In genomic region chr11:5184250-5184649, GRCm38 (mm10) we compare ENCODE assay signal across 10 mouse cellular contexts. TPM values are rescaled to one million over a fixed set of nuclear protein-coding genes. Genes with fewer than 3 reads are reported as not detected.
A peak's percentile ranks its signal among the peaks of the same experiment; 100 is the strongest.
DNase-seq lines count a peak whose midpoint lies in the region; ATAC-seq and TF ChIP-seq lines count a peak whose summit lies in the region.
"Had no signal": no experiment of that assay in that cellular context is flagged by ENCODE, and none has a peak within 500 bp of the region (broad histone marks: within the 10 kb centered on the region; RNA-seq: fewer than 3 reads in every experiment).

No protein-coding gene starts in this region.

- peak; percentile 28; the same call in 1 of the 2 replicates for ATAC-seq in kidney, embryonic 14.5 days (ENCODE audit: low FRiP score, low TSS enrichment)
- peak; percentile 54 for ATAC-seq in forebrain, embryonic 14.5 days
- ATAC-seq in limb, embryonic 13.5 days (ENCODE audit: low FRiP score, low read depth) = peak; percentile 72
- no peak for ATAC-seq in cerebellum, adult (ENCODE audit: insufficient number of reproducible peaks, low FRiP score, low TSS enrichment)

- no peak for DNase-seq in kidney, postnatal 25 days
- no peak for DNase-seq in ES-E14 (ENCODE audit: low read depth, low spot score)
- no peak for DNase-seq in forebrain, embryonic 14.5 days (ENCODE audit: low spot score)
- DNase-seq in spleen, postnatal 14 days (ENCODE audit: low spot score in 2 of 2) = no peak
- no peak for DNase-seq in cerebellum, adult 9-11 months
- DNase-seq: spleen, adult 18-20 months had no signal

- in situ Hi-C loops in ES-E14 (cut with MboI; ENCODE audit: low sequenced_read_pairs in 2 of 2, unreplicated experiment in 2 of 2) = no loop called here

- H3K27me3 ChIP-seq in kidney, embryonic 14.5 days (ENCODE audit: control insufficient read depth, insufficient read depth, low read length) = no peaks in the 10 kb centered on the region
- H3K27me3 ChIP-seq in forebrain, embryonic 14.5 days (replicated peaks; ENCODE audit: control insufficient read depth, insufficient read depth, low read length) = no peaks in the 10 kb centered on the region
- H3K27me3 ChIP-seq in limb, embryonic 13.5 days = no peaks in the 10 kb centered on the region
- H3K27me3 ChIP-seq: heart, embryonic 12.5 days had no signal

- WGBS in kidney, embryonic 14.5 days = 31% methylated on average over 9 of the region's 9 CpGs
- 19% methylated on average over 9 of the region's 9 CpGs for WGBS in forebrain, embryonic 14.5 days
- WGBS in limb, embryonic 13.5 days = 14% methylated on average over 9 of the region's 9 CpGs

- H3K4me2 ChIP-seq in kidney, embryonic 14.5 days (replicated peaks; ENCODE audit: low read depth, low read length) = no peak overlapping the region
- H3K4me2 ChIP-seq in forebrain, embryonic 14.5 days (ENCODE audit: low read length) = no peak overlapping the region
- H3K4me2 ChIP-seq in limb, embryonic 13.5 days (replicated peaks) = peak overlapping the region; percentile 41
- H3K4me2 ChIP-seq: heart, embryonic 12.5 days had no signal

- H3K4me3 ChIP-seq in kidney, embryonic 14.5 days (ENCODE audit: low read length) = no peak overlapping the region
- H3K4me3 ChIP-seq in ES-E14 (ENCODE audit: insufficient read depth in 1 of 2, low read depth in 1 of 2, low read length in 2 of 2, poor library complexity in 1 of 2, severe bottlenecking in 1 of 2) = peak overlapping the region; percentile 1 to 10; a peak in 1 of 4 replicates
- no peak overlapping the region for H3K4me3 ChIP-seq in forebrain, embryonic 14.5 days (ENCODE audit: low read depth, low read length)
- H3K4me3 ChIP-seq in limb, embryonic 13.5 days = no peak overlapping the region
- H3K4me3 ChIP-seq: heart, embryonic 12.5 days had no signal

- H3K9me3 ChIP-seq in kidney, embryonic 14.5 days (ENCODE audit: control insufficient read depth, low read length) = no peaks in the 10 kb centered on the region
- H3K9me3 ChIP-seq in ES-E14 (ENCODE audit: control insufficient read depth, insufficient read depth, low read depth, low read length) = no peaks in the 10 kb centered on the region
- H3K9me3 ChIP-seq in forebrain, embryonic 14.5 days (replicated peaks; ENCODE audit: control insufficient read depth, low read length) = no peaks in the 10 kb centered on the region
- H3K9me3 ChIP-seq in limb, embryonic 13.5 days = no peaks in the 10 kb centered on the region
- H3K9me3 ChIP-seq: heart, embryonic 12.5 days had no signal

- no peaks in the 10 kb centered on the region for H3K36me3 ChIP-seq in kidney, embryonic 14.5 days (ENCODE audit: control insufficient read depth, insufficient read depth, low read length)
- H3K36me3 ChIP-seq in ES-E14 (ENCODE audit: control insufficient read depth, insufficient read depth, low read length, poor library complexity, severe bottlenecking) = no peaks in the 10 kb centered on the region
- no peaks in the 10 kb centered on the region for H3K36me3 ChIP-seq in forebrain, embryonic 14.5 days (ENCODE audit: control insufficient read depth, insufficient read depth, low read length)
- no peaks in the 10 kb centered on the region for H3K36me3 ChIP-seq in limb, embryonic 13.5 days
- H3K36me3 ChIP-seq: heart, embryonic 12.5 days had no signal

- 0 out of 2 replicates have a peak overlapping the region, but pooled peaks have one; percentile 26 for H3K27ac ChIP-seq in kidney, embryonic 14.5 days (ENCODE audit: low read depth, low read length)
- H3K27ac ChIP-seq in ES-E14 (ENCODE audit: insufficient read depth, low read depth, low read length, poor library complexity, severe bottlenecking) = no peak overlapping the region
- H3K27ac ChIP-seq in forebrain, embryonic 14.5 days (ENCODE audit: low read depth, low read length) = no peak overlapping the region
- peak overlapping the region; percentile 81 for H3K27ac ChIP-seq in limb, embryonic 13.5 days

- H3K9ac ChIP-seq in kidney, embryonic 14.5 days (ENCODE audit: low read depth, low read length) = no peak overlapping the region
- 0 out of 2 replicates have a peak overlapping the region, but pooled peaks have one; percentile 15 for H3K9ac ChIP-seq in ES-E14 (ENCODE audit: insufficient read depth, low read depth, low read length, poor library complexity, severe bottlenecking)
- no peak overlapping the region for H3K9ac ChIP-seq in forebrain, embryonic 14.5 days (ENCODE audit: low read length)
- H3K9ac ChIP-seq in limb, embryonic 13.5 days = no peak overlapping the region
- H3K9ac ChIP-seq: heart, embryonic 12.5 days had no signal

- H3K4me1 ChIP-seq in kidney, embryonic 14.5 days (ENCODE audit: control insufficient read depth, insufficient read depth, low read length) = peaks cover 7% of the 10 kb centered on the region
- peaks cover 0 to 4% of the 10 kb centered on the region in 2 experiments; a peak in 2 of 4 replicates for H3K4me1 ChIP-seq in ES-E14 (ENCODE audit: control insufficient read depth in 2 of 2, insufficient read depth in 2 of 2, low read length in 2 of 2, poor library complexity in 1 of 2)
- no peaks in the 10 kb centered on the region for H3K4me1 ChIP-seq in forebrain, embryonic 14.5 days (ENCODE audit: control insufficient read depth, insufficient read depth, low read length)
- H3K4me1 ChIP-seq in limb, embryonic 13.5 days = peaks cover 28% of the 10 kb centered on the region

TF ChIP-seq in ES-E14, 5 proteins besides CTCF, POLR2A, EP300 and RAD21:
- no peak for TF ChIP-seq MAFK (IDR thresholded peaks at IDR 0.05; ENCODE audit: insufficient read depth, low read depth, low read length)
- TF ChIP-seq CHD2 (IDR thresholded peaks at IDR 0.05; ENCODE audit: low read depth, low read length) = no peak
- TF ChIP-seq ZC3H11A (IDR thresholded peaks at IDR 0.05; ENCODE audit: borderline replicate concordance, low read depth, low read length) = no peak
- no peak for TF ChIP-seq HCFC1 (IDR thresholded peaks at IDR 0.05; ENCODE audit: borderline replicate concordance, insufficient read depth, low read length)
- no peak for TF ChIP-seq ZNF384 (IDR thresholded peaks at IDR 0.05; ENCODE audit: low read depth, low read length)

RNA-seq across cellular contexts. Expression of gene Emid1, which starts 32.2 kb away (rescaled TPM):
- polyA plus RNA-seq in kidney, embryonic 14.5 days (2014; fragmentation: Nextera tagmentation; extraction: Ambion mirVana) = 141 and 178 TPM in 2 replicates
- 2.7 and 6.3 TPM in 2 replicates for total RNA-seq in ES-E14 (2012; rRNA removed)
- polyA plus RNA-seq in forebrain, embryonic 14.5 days (2014; fragmentation: Nextera tagmentation; extraction: Ambion mirVana) = 13.0 and 15.1 TPM in 2 replicates
- 28.9 and 29.1 TPM in 2 replicates for polyA plus RNA-seq in limb, embryonic 13.5 days (2015; fragmentation: Nextera tagmentation; extraction: Ambion mirVana)

Comparison
In these comparisons a context has a peak if more than half of its experiments do, and no peak if none do; other contexts are left out.
1. H3K27ac ChIP-seq: peak in kidney, embryonic 14.5 days (single experiment) and limb, embryonic 13.5 days (single experiment); none in ES-E14 (single experiment) and forebrain, embryonic 14.5 days (single experiment).
2. H3K4me3 ChIP-seq: peak in ES-E14 (2 of 2); none in kidney, embryonic 14.5 days (single experiment), forebrain, embryonic 14.5 days (single experiment) and limb, embryonic 13.5 days (single experiment).